Mouse (Mus musculus) lung, postnatal 36 days (tissue): Measurements from ENCODE around the gene Cfap46.

Source experiments
- DNase-seq: peaks from one replicate; pipeline ENCODE4 v3.0.0; 2022; ENCODE audit warnings: mixed read lengths

The Cfap46 gene

DNA sequence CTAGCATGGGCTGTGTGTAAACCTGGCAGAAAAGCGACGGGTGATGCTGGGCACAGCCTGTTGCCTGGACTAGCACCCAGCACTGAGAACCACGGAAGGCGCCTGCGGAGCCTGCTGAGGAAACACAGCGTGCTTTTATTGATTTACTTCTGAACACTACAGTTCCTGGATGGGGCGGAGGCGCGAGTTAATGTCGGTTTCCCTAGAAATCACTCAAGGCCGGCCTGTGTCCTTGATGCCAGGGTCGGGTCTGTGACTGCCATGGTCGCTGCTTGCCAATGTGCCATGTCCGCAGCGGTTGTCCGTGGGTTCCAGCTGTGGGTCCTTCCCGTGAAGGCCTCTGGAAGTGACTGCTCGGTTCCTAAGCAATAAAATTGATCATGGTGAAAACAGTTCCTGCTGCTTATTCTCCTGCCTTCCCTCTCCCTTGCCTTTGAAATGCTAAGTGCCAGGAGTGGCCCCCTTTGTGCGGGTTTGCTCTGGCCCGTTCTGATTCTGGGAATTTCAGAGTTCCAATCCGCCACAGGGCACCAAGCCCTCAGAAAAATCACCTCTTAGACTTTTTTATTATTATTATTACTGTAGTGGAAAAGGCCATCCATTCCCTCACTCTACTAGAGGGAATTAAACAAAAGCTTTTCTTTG, 104.2 kb downstream of the Cfap46 start:
- no peak for DNase-seq

- no peak for DNase-seq
Observed at GRCm38 (mm10) chr7:139576064-139576686, 107.4 kb downstream of the Cfap46 start.

DNA sequence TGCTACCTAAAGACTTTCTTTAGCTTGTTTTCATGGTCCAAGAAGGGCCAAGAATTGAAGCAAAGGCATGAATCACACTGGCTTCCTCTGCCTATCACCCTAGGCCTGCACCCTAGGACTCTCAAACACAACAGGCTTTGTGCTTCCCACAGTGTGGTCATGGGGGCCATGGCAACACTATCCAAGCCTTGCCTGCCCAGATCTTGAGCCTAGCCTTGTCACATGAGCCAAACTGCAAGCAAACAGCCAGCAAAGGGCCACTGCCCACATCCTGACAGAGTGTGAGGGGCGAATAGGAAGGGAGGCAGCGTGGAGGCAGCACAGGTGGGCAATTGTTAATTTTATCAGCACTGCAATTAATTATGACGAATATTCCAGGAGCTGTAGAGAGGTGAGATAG, 111.0 kb downstream of the Cfap46 start:
- DNase-seq = no peak

GRCm38 (mm10) chr7:139570788-139571187, 112.8 kb downstream of the Cfap46 start:
- no peak for DNase-seq

GRCm38 (mm10) chr7:139566533-139566932, 117.1 kb downstream of the Cfap46 start:
- DNase-seq = no peak

- no peak for DNase-seq
Observed at GRCm38 (mm10) chr7:139565998-139566397, 117.6 kb downstream of the Cfap46 start.

GRCm38 (mm10) chr7:139564161-139564560, 119.5 kb downstream of the Cfap46 start:
- no peak for DNase-seq

- no peak for DNase-seq
Observed at GRCm38 (mm10) chr7:139563425-139563824, 120.2 kb downstream of the Cfap46 start.

- DNase-seq = no peak
Observed at GRCm38 (mm10) chr7:139559659-139560058, 124.0 kb downstream of the Cfap46 start.

- DNase-seq = no peak
Observed at GRCm38 (mm10) chr7:139556746-139557526, 126.7 kb downstream of the Cfap46 start.

DNA sequence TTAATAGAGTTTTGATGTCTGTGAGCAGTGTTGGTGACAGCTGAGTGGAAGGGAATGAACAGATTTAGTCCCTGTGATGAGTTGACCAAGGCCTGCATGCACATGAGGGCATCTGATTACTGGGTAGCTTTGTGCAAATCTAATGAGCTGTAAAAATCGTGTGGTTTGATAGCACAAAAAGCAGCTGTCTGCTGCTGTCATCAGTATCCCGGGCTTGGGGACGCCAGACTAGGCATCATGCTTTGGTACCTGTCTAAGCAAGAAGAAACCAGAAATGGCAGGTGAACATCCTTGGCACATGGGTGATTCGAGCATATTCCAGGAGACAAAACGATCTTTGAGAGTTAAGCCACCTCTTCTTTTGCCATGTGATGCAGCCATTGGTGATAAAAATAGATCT, 127.3 kb downstream of the Cfap46 start:
- no peak for DNase-seq

- DNase-seq = no peak
Observed at GRCm38 (mm10) chr7:139551519-139551918, 132.1 kb downstream of the Cfap46 start.
